11 mouse cellular contexts compared by ENCODE assay signal in genomic region chrX:77546448-77546847, GRCm38 (mm10). TPM values are rescaled to one million over a fixed set of nuclear protein-coding genes. Genes with fewer than 3 reads are reported as not detected.
DNase-seq lines count a peak whose midpoint lies in the region; ATAC-seq and TF ChIP-seq lines count a peak whose summit lies in the region.
"Had no signal": no experiment of that assay in that cellular context is flagged by ENCODE, and none has a peak within 500 bp of the region (broad histone marks: within the 10 kb centered on the region; RNA-seq: fewer than 3 reads in every experiment).

No protein-coding gene starts in this region.

- WGBS in heart, embryonic 13.5 days, result 67% methylated on average over 1 of the region's 1 CpGs
- 58% methylated on average over 1 of the region's 1 CpGs for WGBS in lung, postnatal 0 days
- WGBS in forebrain, embryonic 16.5 days, result 85% methylated on average over 1 of the region's 1 CpGs

- H3K36me3 ChIP-seq in heart, embryonic 13.5 days, result no peaks in the 10 kb centered on the region
- H3K36me3 ChIP-seq in lung, postnatal 0 days (ENCODE audit: insufficient read depth, low read length), result no peaks in the 10 kb centered on the region
- H3K36me3 ChIP-seq in forebrain, embryonic 16.5 days (ENCODE audit: control insufficient read depth, insufficient read depth), result no peaks in the 10 kb centered on the region
- H3K36me3 ChIP-seq: hindbrain, embryonic 15.5 days; midbrain, embryonic 12.5 days had no signal

- no peak for ATAC-seq in heart, embryonic 13.5 days (ENCODE audit: extremely low read depth, insufficient number of reproducible peaks, low FRiP score, low TSS enrichment)
- ATAC-seq in lung, postnatal 0 days, result no peak
- ATAC-seq in megakaryocyte-erythroid progenitor cell, adult 5-6 weeks (replicated peaks; ENCODE audit: low FRiP score, low TSS enrichment, poor library complexity, severe bottlenecking), result peak; percentile 66
- ATAC-seq in forebrain, embryonic 16.5 days, result no peak

- peaks cover 76% of the 10 kb centered on the region for H3K4me1 ChIP-seq in heart, embryonic 13.5 days
- H3K4me1 ChIP-seq in lung, postnatal 0 days (ENCODE audit: insufficient read depth, low read depth, low read length), result no peaks in the 10 kb centered on the region
- no peaks in the 10 kb centered on the region for H3K4me1 ChIP-seq in forebrain, embryonic 16.5 days (replicated peaks; ENCODE audit: control insufficient read depth, insufficient read depth, low read length)
- H3K4me1 ChIP-seq: midbrain, embryonic 12.5 days had no signal

- no peak overlapping the region for H3K9ac ChIP-seq in heart, embryonic 13.5 days
- H3K9ac ChIP-seq in lung, postnatal 0 days (replicated peaks; ENCODE audit: low read depth), result no peak overlapping the region
- H3K9ac ChIP-seq in forebrain, embryonic 16.5 days (replicated peaks; ENCODE audit: low read depth, low read length), result no peak overlapping the region
- H3K9ac ChIP-seq: hindbrain, embryonic 15.5 days; midbrain, embryonic 12.5 days had no signal

- no peak for TF ChIP-seq EP300 in lung, postnatal 0 days (IDR thresholded peaks at IDR 0.05)

- no peak overlapping the region for H3K4me3 ChIP-seq in heart, embryonic 13.5 days
- H3K4me3 ChIP-seq in lung, postnatal 0 days (ENCODE audit: low read depth, low read length), result no peak overlapping the region
- no peak overlapping the region for H3K4me3 ChIP-seq in forebrain, embryonic 16.5 days (replicated peaks; ENCODE audit: low read length)
- H3K4me3 ChIP-seq: hindbrain, embryonic 15.5 days; midbrain, embryonic 12.5 days had no signal

- no peaks in the 10 kb centered on the region for H3K27me3 ChIP-seq in heart, embryonic 13.5 days (replicated peaks)
- no peaks in the 10 kb centered on the region for H3K27me3 ChIP-seq in lung, postnatal 0 days (replicated peaks; ENCODE audit: insufficient read depth, low read length)
- H3K27me3 ChIP-seq in forebrain, embryonic 16.5 days (replicated peaks; ENCODE audit: control insufficient read depth, insufficient read depth, low read length), result no peaks in the 10 kb centered on the region
- H3K27me3 ChIP-seq: hindbrain, embryonic 15.5 days; midbrain, embryonic 12.5 days had no signal

- no peak for DNase-seq in heart, adult 11 months
- peak; percentile 14 for DNase-seq in lung, postnatal 0 days (ENCODE audit: low spot score)
- DNase-seq in lung, postnatal 14 days, result no peak
- peak; percentile 3 for DNase-seq in NIH3T3 (ENCODE audit: low read depth)
- DNase-seq in left cerebral cortex, postnatal 25 days (ENCODE audit: low spot score in 2 of 2), result no peak
- DNase-seq: gastrocnemius, postnatal 25 days had no signal

- no peaks in the 10 kb centered on the region for H3K9me3 ChIP-seq in heart, embryonic 13.5 days
- no peaks in the 10 kb centered on the region for H3K9me3 ChIP-seq in lung, postnatal 0 days (ENCODE audit: low read length)
- no peaks in the 10 kb centered on the region for H3K9me3 ChIP-seq in forebrain, embryonic 16.5 days (ENCODE audit: control insufficient read depth, low read length)
- H3K9me3 ChIP-seq: hindbrain, embryonic 15.5 days; midbrain, embryonic 12.5 days had no signal

- H3K4me2 ChIP-seq in heart, embryonic 13.5 days, result no peak overlapping the region
- no peak overlapping the region for H3K4me2 ChIP-seq in lung, postnatal 0 days (replicated peaks; ENCODE audit: low read depth, low read length)
- H3K4me2 ChIP-seq in forebrain, embryonic 16.5 days (ENCODE audit: low read length), result no peak overlapping the region
- H3K4me2 ChIP-seq: hindbrain, embryonic 15.5 days; midbrain, embryonic 12.5 days had no signal

- intact Hi-C loops in left cerebral cortex, postnatal 25 days (cut with DNase I), result no loop called here

- peak; percentile 45 for TF ChIP-seq CTCF in lung, postnatal 0 days (IDR thresholded peaks at IDR 0.05)

- peak overlapping the region; percentile 36 for H3K27ac ChIP-seq in heart, embryonic 13.5 days (replicated peaks)
- H3K27ac ChIP-seq in lung, postnatal 0 days (ENCODE audit: low read length), result no peak overlapping the region
- H3K27ac ChIP-seq in forebrain, embryonic 16.5 days (ENCODE audit: low read length), result no peak overlapping the region
- H3K27ac ChIP-seq: hindbrain, embryonic 15.5 days; midbrain, embryonic 12.5 days had no signal

RNA-seq across cellular contexts. Expression of gene Tbl1x, which starts 35.6 kb away (rescaled TPM):
- polyA plus RNA-seq in heart, embryonic 13.5 days (2015; fragmentation: Nextera tagmentation; extraction: Ambion mirVana), result 51.8 and 55.3 TPM in 2 replicates
- 37.9 and 45.2 TPM in 2 replicates for polyA plus RNA-seq in lung, postnatal 0 days (2015; fragmentation: Nextera tagmentation; extraction: Ambion mirVana)
- 46.7 and 50.3 TPM in 2 replicates for total RNA-seq in megakaryocyte-erythroid progenitor cell, adult 5-6 weeks (2014; fragmentation: Nextera tagmentation)
- total RNA-seq in megakaryocyte-erythroid progenitor cell, adult 5-6 weeks (2017), result 36.5 and 43.7 TPM in 2 replicates
- total RNA-seq in left cerebral cortex, postnatal 25 days (2021), result 10 to 100 TPM; 50.7 to 51.2 TPM
- polyA plus RNA-seq in forebrain, embryonic 16.5 days (2015; fragmentation: Nextera tagmentation; extraction: Ambion mirVana), result 55.5 and 59.8 TPM in 2 replicates

Comparison
In these comparisons a context has a peak if more than half of its experiments do, and no peak if none do; other contexts are left out.
1. DNase-seq: peak in lung, postnatal 0 days (single experiment) and NIH3T3 (single experiment); none in heart, adult 11 months (single experiment), lung, postnatal 14 days (single experiment) and left cerebral cortex, postnatal 25 days (0 of 2).